Mouse (Mus musculus): Measurements from ENCODE around the gene Rhov.

- TF ChIP-seq POLR2AphosphoS5 (IDR thresholded peaks at IDR 0.05; ENCODE audit: insufficient replicate concordance, low read depth, low read length) (no peak), TAL1 (conservative IDR thresholded peaks at IDR 0.05; ENCODE audit: low read depth, low read length) (no peak), CTCF (IDR thresholded peaks at IDR 0.05; ENCODE audit: low read depth, low read length) (no peak)
Measured at GRCm38 (mm10) chr2:119247904-119248303, 23.2 kb downstream of the Rhov start.

Data from G1E (cell line).